Mouse (Mus musculus): Measurements from ENCODE around the gene Sstr2. TPM values are rescaled to one million over a fixed set of nuclear protein-coding genes. Genes with fewer than 3 reads are reported as not detected.

Sstr2 gene
- polyA plus RNA-seq, 1 experiment from 2014 or later, result 0.20 TPM

DNA sequence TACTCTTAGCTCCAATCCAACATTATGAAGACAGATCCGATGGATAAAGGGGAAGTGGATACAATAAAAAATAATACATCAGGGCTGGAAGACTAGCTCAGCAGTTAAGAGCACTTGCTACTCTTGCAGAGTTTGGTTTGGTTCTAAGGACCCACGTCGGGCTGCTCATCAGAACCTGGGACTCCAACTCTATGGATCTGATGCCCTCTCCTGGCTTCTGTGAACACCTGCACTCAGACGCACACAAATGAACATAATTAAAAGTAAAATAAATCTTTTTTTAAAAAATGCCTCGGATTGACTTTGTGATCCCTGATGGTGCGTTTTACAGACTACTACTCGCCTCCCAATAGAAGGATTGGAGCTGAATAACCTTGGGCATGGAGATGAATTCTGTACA lies 11.5 kb downstream of the Sstr2 start:
- no peaks in the 10 kb centered on the region for H3K36me3 ChIP-seq (ENCODE audit: insufficient read depth, low read length)
- no peak overlapping the region for H3K27ac ChIP-seq
- no peak overlapping the region for H3K9ac ChIP-seq (ENCODE audit: low read depth, low read length)
- no peak overlapping the region for H3K4me3 ChIP-seq (replicated peaks; ENCODE audit: low read depth, low read length)
- no peaks in the 10 kb centered on the region for H3K27me3 ChIP-seq (ENCODE audit: insufficient read depth, low read length)
- peak; percentile 70 for TF ChIP-seq CTCF (IDR thresholded peaks at IDR 0.05; ENCODE audit: low read depth)
- no peak for ATAC-seq (replicated peaks; ENCODE audit: low FRiP score, low read depth)
- no peak overlapping the region for H3K4me2 ChIP-seq (ENCODE audit: low read length)
- H3K4me1 ChIP-seq (replicated peaks; ENCODE audit: insufficient read depth, low read length), result no peaks in the 10 kb centered on the region
- peak; percentile 59 for DNase-seq (ENCODE audit: low spot score)
- WGBS, result 59% methylated on average over 7 of the region's 7 CpGs
- H3K9me3 ChIP-seq (replicated peaks; ENCODE audit: low read length), result no peaks in the 10 kb centered on the region

DNA sequence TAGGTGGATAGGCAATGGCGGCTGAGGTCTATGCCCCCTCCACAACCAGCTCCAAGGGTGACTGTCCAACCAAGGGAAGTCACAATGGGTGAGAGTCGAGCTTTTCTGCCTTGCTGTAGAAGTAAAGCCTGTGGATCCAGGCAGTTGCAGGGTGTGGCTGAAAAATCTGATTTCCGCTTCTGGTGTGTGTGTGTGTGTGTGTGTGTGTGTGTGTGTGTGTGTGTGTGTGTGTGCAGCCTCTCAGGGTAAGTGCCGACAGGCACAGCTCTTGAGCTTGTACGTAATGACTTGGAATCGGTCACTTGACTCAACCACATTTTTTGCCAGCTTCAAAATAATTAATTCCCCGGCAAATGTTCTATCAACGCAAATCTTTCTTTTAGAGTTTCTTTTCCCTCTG lies 12.2 kb downstream of the Sstr2 start:
- TF ChIP-seq CTCF (IDR thresholded peaks at IDR 0.05; ENCODE audit: low read depth), result no peak
- no peaks in the 10 kb centered on the region for H3K27me3 ChIP-seq (ENCODE audit: insufficient read depth, low read length)
- DNase-seq (ENCODE audit: low spot score), result no peak
- no peaks in the 10 kb centered on the region for H3K9me3 ChIP-seq (replicated peaks; ENCODE audit: low read length)
- no peaks in the 10 kb centered on the region for H3K36me3 ChIP-seq (ENCODE audit: insufficient read depth, low read length)
- no peak overlapping the region for H3K4me2 ChIP-seq (ENCODE audit: low read length)
- H3K9ac ChIP-seq (ENCODE audit: low read depth, low read length), result no peak overlapping the region
- H3K4me1 ChIP-seq (replicated peaks; ENCODE audit: insufficient read depth, low read length), result no peaks in the 10 kb centered on the region
- no peak overlapping the region for H3K4me3 ChIP-seq (replicated peaks; ENCODE audit: low read depth, low read length)
- H3K27ac ChIP-seq, result no peak overlapping the region
- no peak for ATAC-seq (replicated peaks; ENCODE audit: low FRiP score, low read depth)
- WGBS, result 77% methylated on average over 8 of the region's 8 CpGs

DNA sequence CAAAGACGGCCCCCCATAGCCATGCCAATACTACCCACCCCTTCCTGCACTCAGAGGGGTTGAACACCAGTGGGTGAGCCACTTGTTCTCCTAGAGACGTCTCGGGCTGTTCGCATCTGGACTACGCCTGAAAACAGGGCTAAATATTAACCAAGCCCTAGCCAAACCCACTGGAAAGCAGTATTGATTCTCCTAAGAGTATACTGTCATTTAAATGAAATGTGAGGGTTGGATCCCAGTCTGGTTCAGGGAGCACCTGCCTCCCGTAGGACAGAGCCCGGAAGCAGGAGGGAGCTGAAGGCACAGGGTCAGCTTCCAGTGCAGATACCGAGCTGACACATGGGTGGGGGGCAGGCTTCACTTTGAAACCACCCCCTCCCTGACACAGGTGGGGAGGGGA lies 12.7 kb downstream of the Sstr2 start:
- no peak overlapping the region for H3K27ac ChIP-seq
- DNase-seq (ENCODE audit: low spot score) (no peak), ATAC-seq (replicated peaks; ENCODE audit: low FRiP score, low read depth) (no peak)
- H3K27me3 ChIP-seq (ENCODE audit: insufficient read depth, low read length), result no peaks in the 10 kb centered on the region
- TF ChIP-seq CTCF (IDR thresholded peaks at IDR 0.05; ENCODE audit: low read depth), result no peak
- H3K9me3 ChIP-seq (replicated peaks; ENCODE audit: low read length), result no peaks in the 10 kb centered on the region
- no peak overlapping the region for H3K4me3 ChIP-seq (replicated peaks; ENCODE audit: low read depth, low read length)
- no peaks in the 10 kb centered on the region for H3K4me1 ChIP-seq (replicated peaks; ENCODE audit: insufficient read depth, low read length)
- no peaks in the 10 kb centered on the region for H3K36me3 ChIP-seq (ENCODE audit: insufficient read depth, low read length)
- H3K9ac ChIP-seq (ENCODE audit: low read depth, low read length), result no peak overlapping the region
- 44% methylated on average over 8 of the region's 8 CpGs for WGBS
- H3K4me2 ChIP-seq (ENCODE audit: low read length), result no peak overlapping the region

DNA sequence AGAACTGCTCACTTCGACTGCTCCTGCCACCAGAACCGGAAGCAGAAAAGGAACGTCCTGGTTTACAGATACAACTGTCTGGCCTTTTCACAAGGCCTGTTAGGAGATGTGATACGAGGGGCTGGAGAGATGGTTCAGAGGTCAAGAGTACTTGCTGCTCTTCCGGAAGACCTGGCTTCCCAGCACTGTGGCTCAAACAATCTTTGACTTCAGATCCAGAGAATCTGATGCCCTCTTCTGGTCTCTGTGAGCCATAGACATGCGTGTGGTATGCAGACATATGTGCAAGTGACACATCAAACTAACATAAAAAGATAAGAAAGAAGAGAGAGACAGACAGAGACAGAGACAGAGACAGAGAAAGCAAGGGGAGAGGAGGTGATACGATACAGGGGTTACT lies 13.2 kb downstream of the Sstr2 start:
- Histone ChIP-seq H3K4me1 (replicated peaks; ENCODE audit: insufficient read depth, low read length) (no peaks in the 10 kb centered on the region), H3K27ac (no peak overlapping the region), H3K9me3 (replicated peaks; ENCODE audit: low read length) (no peaks in the 10 kb centered on the region), H3K27me3 (ENCODE audit: insufficient read depth, low read length) (no peaks in the 10 kb centered on the region), H3K4me3 (replicated peaks; ENCODE audit: low read depth, low read length) (no peak overlapping the region), H3K36me3 (ENCODE audit: insufficient read depth, low read length) (no peaks in the 10 kb centered on the region), H3K9ac (ENCODE audit: low read depth, low read length) (no peak overlapping the region), H3K4me2 (ENCODE audit: low read length) (no peak overlapping the region)
- TF ChIP-seq CTCF (IDR thresholded peaks at IDR 0.05; ENCODE audit: low read depth), result peak; percentile 28; the same call in 1 of the 2 replicates
- 75% methylated on average over 7 of the region's 7 CpGs for WGBS
- no peak for DNase-seq (ENCODE audit: low spot score)
- no peak for ATAC-seq (replicated peaks; ENCODE audit: low FRiP score, low read depth)

DNA sequence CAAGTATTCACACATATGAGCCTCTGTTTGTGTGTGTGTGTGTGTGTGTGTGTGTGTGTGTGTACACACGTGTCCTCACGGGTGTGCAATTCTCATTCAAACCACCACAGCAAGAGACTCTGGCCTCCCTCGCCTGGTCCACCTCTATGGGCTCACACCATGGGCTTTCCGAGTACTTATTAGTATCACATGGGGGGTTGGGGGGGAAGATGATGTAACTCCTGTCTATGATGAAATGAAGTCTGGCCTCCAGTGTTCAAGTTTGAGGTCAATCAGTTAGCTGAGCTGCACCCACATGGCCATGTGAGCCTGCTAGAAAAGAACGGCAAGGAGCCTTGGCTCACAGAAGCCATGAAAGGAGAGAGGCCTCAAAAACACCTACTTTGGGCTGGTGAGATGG lies 14.3 kb downstream of the Sstr2 start:
- no peaks in the 10 kb centered on the region for H3K4me1 ChIP-seq (replicated peaks; ENCODE audit: insufficient read depth, low read length)
- WGBS, result 94% methylated on average over 5 of the region's 5 CpGs

DNA sequence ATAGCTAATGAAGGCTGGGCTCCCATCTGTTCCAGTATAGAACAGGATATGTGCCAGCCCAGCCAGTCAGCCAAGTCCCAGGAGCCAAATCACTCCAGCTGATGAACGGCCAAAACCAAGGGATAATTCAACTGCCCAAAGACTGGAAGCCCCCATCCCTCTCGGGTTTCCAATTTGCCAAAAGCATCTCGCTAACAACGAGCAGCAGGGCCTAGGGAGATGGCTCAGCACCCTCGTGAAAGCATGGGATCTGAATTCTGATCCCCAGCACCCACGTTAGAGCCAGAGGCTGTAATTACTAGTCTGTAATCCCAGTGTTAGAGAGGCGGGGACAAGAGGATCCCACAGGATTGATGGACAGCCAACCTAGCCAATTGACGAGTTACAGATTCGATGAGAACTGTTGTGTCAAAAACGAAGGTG lies 15.6 kb downstream of the Sstr2 start:
- Histone ChIP-seq H3K27me3 (ENCODE audit: insufficient read depth, low read length) (no peaks in the 10 kb centered on the region), H3K4me3 (replicated peaks; ENCODE audit: low read depth, low read length) (no peak overlapping the region), H3K9ac (ENCODE audit: low read depth, low read length) (no peak overlapping the region), H3K4me2 (ENCODE audit: low read length) (no peak overlapping the region), H3K9me3 (replicated peaks; ENCODE audit: low read length) (no peaks in the 10 kb centered on the region), H3K36me3 (ENCODE audit: insufficient read depth, low read length) (no peaks in the 10 kb centered on the region), H3K27ac (no peak overlapping the region), H3K4me1 (replicated peaks; ENCODE audit: insufficient read depth, low read length) (no peaks in the 10 kb centered on the region)
- no peak for TF ChIP-seq CTCF (IDR thresholded peaks at IDR 0.05; ENCODE audit: low read depth)
- DNase-seq (ENCODE audit: low spot score) (no peak), ATAC-seq (replicated peaks; ENCODE audit: low FRiP score, low read depth) (no peak)
- 64% methylated on average over 10 of the region's 10 CpGs for WGBS

More for the DNA sequence above, 14.3 kb downstream of the Sstr2 start:
- no peaks in the 10 kb centered on the region for H3K9me3 ChIP-seq (replicated peaks; ENCODE audit: low read length)
- H3K4me3 ChIP-seq (replicated peaks; ENCODE audit: low read depth, low read length), result no peak overlapping the region
- no peaks in the 10 kb centered on the region for H3K27me3 ChIP-seq (ENCODE audit: insufficient read depth, low read length)
- DNase-seq (ENCODE audit: low spot score) (no peak), ATAC-seq (replicated peaks; ENCODE audit: low FRiP score, low read depth) (no peak)
- H3K4me2 ChIP-seq (ENCODE audit: low read length), result no peak overlapping the region
- TF ChIP-seq CTCF (IDR thresholded peaks at IDR 0.05; ENCODE audit: low read depth), result no peak
- no peak overlapping the region for H3K27ac ChIP-seq
- H3K9ac ChIP-seq (ENCODE audit: low read depth, low read length), result no peak overlapping the region
- no peaks in the 10 kb centered on the region for H3K36me3 ChIP-seq (ENCODE audit: insufficient read depth, low read length)

DNA sequence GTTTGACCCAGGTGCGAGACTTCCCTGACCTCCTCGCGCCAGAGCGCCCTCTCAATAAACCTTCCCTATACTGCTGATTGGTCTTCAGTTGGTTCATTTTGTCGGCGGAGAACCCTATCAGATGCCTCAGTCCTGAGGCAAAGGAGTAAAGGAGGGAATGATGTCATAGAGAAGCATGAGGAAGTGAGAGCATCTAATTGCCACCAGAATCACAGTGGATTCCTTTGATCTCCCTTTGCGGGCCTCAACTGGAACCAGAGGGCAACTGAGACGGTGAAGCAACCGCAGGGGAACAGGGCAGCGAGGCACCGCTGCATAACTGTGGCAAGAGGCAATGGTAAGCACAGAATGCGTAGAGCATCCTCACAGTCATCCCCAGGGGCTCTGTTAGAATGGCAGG lies 19.5 kb downstream of the Sstr2 start:
- Histone ChIP-seq H3K4me2 (ENCODE audit: low read length) (no peak overlapping the region), H3K27ac (no peak overlapping the region), H3K27me3 (ENCODE audit: insufficient read depth, low read length) (no peaks in the 10 kb centered on the region), H3K9ac (ENCODE audit: low read depth, low read length) (no peak overlapping the region), H3K4me3 (replicated peaks; ENCODE audit: low read depth, low read length) (no peak overlapping the region), H3K36me3 (ENCODE audit: insufficient read depth, low read length) (no peaks in the 10 kb centered on the region), H3K4me1 (replicated peaks; ENCODE audit: insufficient read depth, low read length) (no peaks in the 10 kb centered on the region), H3K9me3 (replicated peaks; ENCODE audit: low read length) (no peaks in the 10 kb centered on the region)
- ATAC-seq (replicated peaks; ENCODE audit: low FRiP score, low read depth) (no peak), DNase-seq (ENCODE audit: low spot score) (no peak)
- no peak for TF ChIP-seq CTCF (IDR thresholded peaks at IDR 0.05; ENCODE audit: low read depth)
- 88% methylated on average over 12 of the region's 12 CpGs for WGBS

Data from kidney, postnatal 0 days (tissue).